Mouse (Mus musculus): ENCODE results near the gene Ddx20. TPM values are rescaled to one million over a fixed set of nuclear protein-coding genes. Genes with fewer than 3 reads are reported as not detected.

The Ddx20 gene
- polyA plus RNA-seq, 1 experiment from 2014 or later, result 34.6 TPM

- ATAC-seq (ENCODE audit: insufficient number of reproducible peaks, insufficient read depth, low FRiP score, low read depth), result no peak
Observed at GRCm38 (mm10) chr3:105643566-105643965, 43.8 kb downstream of the Ddx20 start.

GRCm38 (mm10) chr3:105642186-105642585 is 45.2 kb downstream of the Ddx20 start:
- no peak for ATAC-seq (ENCODE audit: insufficient number of reproducible peaks, insufficient read depth, low FRiP score, low read depth)
- Histone ChIP-seq H3K27ac (ENCODE audit: low read length) (no peak overlapping the region), H3K9me3 (ENCODE audit: control insufficient read depth, low read depth, low read length) (no peaks in the 10 kb centered on the region), H3K4me3 (ENCODE audit: low read depth, low read length) (no peak overlapping the region), H3K27me3 (ENCODE audit: control insufficient read depth, insufficient read depth, low read length) (no peaks in the 10 kb centered on the region), H3K36me3 (ENCODE audit: control insufficient read depth, insufficient read depth, low read length) (no peaks in the 10 kb centered on the region), H3K4me2 (replicated peaks; ENCODE audit: low read depth, low read length) (no peak overlapping the region), H3K9ac (replicated peaks; ENCODE audit: low read depth, low read length) (no peak overlapping the region), H3K4me1 (ENCODE audit: control insufficient read depth, insufficient read depth, low read length) (no peaks in the 10 kb centered on the region)
- WGBS, result 45% methylated on average over 1 of the region's 1 CpGs

More at GRCm38 (mm10) chr3:105643566-105643965, 43.8 kb downstream of the Ddx20 start:
- Histone ChIP-seq H3K36me3 (ENCODE audit: control insufficient read depth, insufficient read depth, low read length) (no peaks in the 10 kb centered on the region), H3K4me3 (ENCODE audit: low read depth, low read length) (no peak overlapping the region), H3K4me2 (replicated peaks; ENCODE audit: low read depth, low read length) (no peak overlapping the region), H3K9ac (replicated peaks; ENCODE audit: low read depth, low read length) (no peak overlapping the region), H3K4me1 (ENCODE audit: control insufficient read depth, insufficient read depth, low read length) (no peaks in the 10 kb centered on the region), H3K9me3 (ENCODE audit: control insufficient read depth, low read depth, low read length) (no peaks in the 10 kb centered on the region), H3K27me3 (ENCODE audit: control insufficient read depth, insufficient read depth, low read length) (no peaks in the 10 kb centered on the region), H3K27ac (ENCODE audit: low read length) (no peak overlapping the region)
- 74% methylated on average over 5 of the region's 5 CpGs for WGBS

- Histone ChIP-seq H3K27ac (ENCODE audit: low read length) (no peak overlapping the region), H3K9ac (replicated peaks; ENCODE audit: low read depth, low read length) (no peak overlapping the region), H3K4me3 (ENCODE audit: low read depth, low read length) (no peak overlapping the region), H3K9me3 (ENCODE audit: control insufficient read depth, low read depth, low read length) (no peaks in the 10 kb centered on the region), H3K4me1 (ENCODE audit: control insufficient read depth, insufficient read depth, low read length) (no peaks in the 10 kb centered on the region), H3K27me3 (ENCODE audit: control insufficient read depth, insufficient read depth, low read length) (no peaks in the 10 kb centered on the region), H3K36me3 (ENCODE audit: control insufficient read depth, insufficient read depth, low read length) (no peaks in the 10 kb centered on the region), H3K4me2 (replicated peaks; ENCODE audit: low read depth, low read length) (no peak overlapping the region)
- ATAC-seq (ENCODE audit: insufficient number of reproducible peaks, insufficient read depth, low FRiP score, low read depth), result no peak
- 87% methylated on average over 3 of the region's 3 CpGs for WGBS
Observed at GRCm38 (mm10) chr3:105633021-105633420, 54.4 kb downstream of the Ddx20 start.

GRCm38 (mm10) chr3:105632296-105632695 is 55.1 kb downstream of the Ddx20 start:
- H3K27ac ChIP-seq (ENCODE audit: low read length), result no peak overlapping the region
- no peaks in the 10 kb centered on the region for H3K27me3 ChIP-seq (ENCODE audit: control insufficient read depth, insufficient read depth, low read length)
- H3K36me3 ChIP-seq (ENCODE audit: control insufficient read depth, insufficient read depth, low read length), result no peaks in the 10 kb centered on the region
- H3K9ac ChIP-seq (replicated peaks; ENCODE audit: low read depth, low read length), result no peak overlapping the region
- H3K4me2 ChIP-seq (replicated peaks; ENCODE audit: low read depth, low read length), result no peak overlapping the region
- H3K4me3 ChIP-seq (ENCODE audit: low read depth, low read length), result no peak overlapping the region
- WGBS, result 48% methylated on average over 2 of the region's 2 CpGs
- no peak for ATAC-seq (ENCODE audit: insufficient number of reproducible peaks, insufficient read depth, low FRiP score, low read depth)
- H3K9me3 ChIP-seq (ENCODE audit: control insufficient read depth, low read depth, low read length), result no peaks in the 10 kb centered on the region
- H3K4me1 ChIP-seq (ENCODE audit: control insufficient read depth, insufficient read depth, low read length), result no peaks in the 10 kb centered on the region

Other genes starting within 250 kb of the Ddx20 start
- gene Kcnd3, start 235.2 kb downstream of the Ddx20 start, polyA plus RNA-seq (2014; fragmentation: Nextera tagmentation; extraction: Ambion mirVana), result 12.6 and 14.4 TPM in 2 replicates
- 1.1 and 1.7 TPM in 2 replicates for gene Inka2, start 17.0 kb upstream of the Ddx20 start, polyA plus RNA-seq (2014; fragmentation: Nextera tagmentation; extraction: Ambion mirVana)
- 100 and 112 TPM in 2 replicates for gene Rap1a, start 113.8 kb upstream of the Ddx20 start, polyA plus RNA-seq (2014; fragmentation: Nextera tagmentation; extraction: Ambion mirVana)
- 0.33 TPM in 1 of 2 replicates, not detected in the other for gene Adora3, start 183.3 kb upstream of the Ddx20 start, polyA plus RNA-seq (2014; fragmentation: Nextera tagmentation; extraction: Ambion mirVana)
- gene Tmigd3, start 183.3 kb upstream of the Ddx20 start, polyA plus RNA-seq (2014; fragmentation: Nextera tagmentation; extraction: Ambion mirVana), result not detected in 2 replicates
- gene I830077J02Rik, start 245.1 kb upstream of the Ddx20 start, polyA plus RNA-seq (2014; fragmentation: Nextera tagmentation; extraction: Ambion mirVana), result 1.2 and 1.5 TPM in 2 replicates